Mouse (Mus musculus): ENCODE results near the gene Svep1. TPM values are rescaled to one million over a fixed set of nuclear protein-coding genes. Genes with fewer than 3 reads are reported as not detected.
A peak's percentile ranks its signal among the peaks of the same experiment; 100 is the strongest.

The Svep1 gene
- polyA plus RNA-seq, 1 experiment from 2014 or later: 0.90 TPM

DNA sequence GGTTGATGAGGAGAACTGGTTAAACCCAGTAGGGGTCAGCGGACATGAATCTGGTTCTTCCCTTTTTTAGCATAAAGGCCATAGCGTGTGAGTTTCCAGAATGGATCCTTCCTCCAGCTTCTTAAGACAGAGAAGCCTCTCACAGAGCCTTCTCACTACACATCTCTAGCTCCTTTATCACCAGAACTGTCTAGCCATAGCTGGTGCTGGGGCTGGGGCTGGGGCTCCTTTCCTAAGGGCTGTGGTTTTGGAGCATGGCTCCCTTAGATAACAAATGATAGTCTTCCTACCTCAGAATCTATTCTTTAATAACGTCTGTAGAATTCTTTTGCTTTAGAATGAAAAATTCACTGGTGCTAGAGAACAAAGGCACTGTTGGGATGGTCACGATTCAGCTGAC, 76.8 kb downstream of the Svep1 start:
- Histone ChIP-seq H3K9me3 (replicated peaks) (no peaks in the 10 kb centered on the region), H3K4me1 (peaks cover 7% of the 10 kb centered on the region; the same call in 1 of the 2 replicates), H3K36me3 (no peaks in the 10 kb centered on the region), H3K9ac (replicated peaks) (no peak overlapping the region), H3K27ac (replicated peaks) (no peak overlapping the region), H3K4me3 (replicated peaks) (no peak overlapping the region), H3K27me3 (replicated peaks) (no peaks in the 10 kb centered on the region), H3K4me2 (no peak overlapping the region)
- 86% methylated on average over 4 of the region's 4 CpGs for WGBS
- no peak for ATAC-seq (ENCODE audit: low FRiP score)

DNA sequence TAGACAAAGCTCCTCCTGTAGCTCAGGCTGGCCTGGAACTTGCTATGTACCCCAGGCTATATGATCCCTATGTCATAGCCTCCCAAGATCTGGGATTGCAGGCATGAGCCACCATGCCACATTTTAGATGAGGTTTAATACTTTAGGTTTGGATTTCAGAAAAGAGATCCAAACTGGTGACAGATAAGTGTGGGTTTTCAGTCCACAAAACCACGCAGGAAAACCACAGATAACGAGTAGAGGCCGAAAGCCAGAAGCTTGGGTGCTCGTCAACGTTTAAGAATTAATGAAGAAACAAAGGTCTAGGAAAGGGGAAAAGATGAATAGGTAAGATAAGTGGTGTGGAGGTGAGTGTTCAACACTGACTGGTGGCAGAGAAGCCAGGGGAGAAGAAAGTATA, 79.6 kb downstream of the Svep1 start:
- Histone ChIP-seq H3K36me3 (no peaks in the 10 kb centered on the region), H3K27me3 (replicated peaks) (no peaks in the 10 kb centered on the region), H3K9me3 (replicated peaks) (no peaks in the 10 kb centered on the region), H3K4me2 (no peak overlapping the region), H3K4me3 (replicated peaks) (no peak overlapping the region), H3K27ac (replicated peaks) (no peak overlapping the region), H3K4me1 (no peaks in the 10 kb centered on the region), H3K9ac (replicated peaks) (no peak overlapping the region)
- WGBS: 80% methylated on average over 5 of the region's 5 CpGs
- ATAC-seq (ENCODE audit: low FRiP score): no peak

DNA sequence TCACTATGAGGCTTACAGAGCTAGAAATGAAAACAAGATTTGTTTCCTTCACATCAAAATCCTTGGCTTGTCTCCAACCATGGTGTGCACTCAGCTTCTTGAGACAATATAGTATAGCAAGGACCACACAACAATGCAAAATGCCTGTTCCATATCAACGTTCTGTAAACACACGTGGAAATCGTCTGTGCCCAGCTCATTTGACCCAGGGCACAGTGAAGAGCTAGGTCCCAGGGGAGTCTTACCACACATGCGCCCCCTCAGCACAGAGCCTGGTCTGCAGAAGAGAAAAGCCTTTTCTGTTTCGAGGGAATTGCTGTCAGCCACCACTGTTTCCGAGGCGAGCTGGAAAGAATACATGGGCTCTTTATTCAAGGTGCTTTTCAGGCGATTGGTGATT, 91.2 kb downstream of the Svep1 start:
- H3K4me2 ChIP-seq: peak overlapping the region; percentile 36

DNA sequence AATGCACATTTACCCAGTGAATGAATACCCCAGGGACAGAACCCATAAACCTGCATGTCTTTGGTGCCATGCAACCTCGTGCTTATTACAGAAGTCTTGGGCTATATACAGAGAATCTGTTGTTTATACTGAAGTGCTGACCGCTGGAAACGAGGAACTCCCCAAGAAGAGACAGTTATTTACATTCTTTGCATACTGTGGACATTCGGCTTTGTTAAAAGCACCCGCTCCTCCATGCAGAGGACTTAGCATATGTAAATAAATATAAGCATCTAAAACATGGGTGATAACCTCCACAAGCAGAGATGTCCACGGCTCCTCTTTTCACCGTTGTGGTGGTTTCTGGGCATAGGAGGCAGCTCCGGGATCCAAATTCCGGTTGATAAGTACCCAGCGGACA, 95.7 kb downstream of the Svep1 start:
- Histone ChIP-seq H3K27ac (replicated peaks) (no peak overlapping the region), H3K9ac (replicated peaks) (no peak overlapping the region), H3K4me1 (peaks cover 5% of the 10 kb centered on the region), H3K4me2 (no peak overlapping the region), H3K9me3 (replicated peaks) (no peaks in the 10 kb centered on the region), H3K27me3 (replicated peaks) (no peaks in the 10 kb centered on the region), H3K36me3 (no peaks in the 10 kb centered on the region), H3K4me3 (replicated peaks) (no peak overlapping the region)
- WGBS: 86% methylated on average over 10 of the region's 10 CpGs
- no peak for ATAC-seq (ENCODE audit: low FRiP score)

More for the DNA sequence above, 91.2 kb downstream of the Svep1 start:
- ATAC-seq (ENCODE audit: low FRiP score): peak; percentile 35; the same call in 1 of the 2 replicates
- H3K4me3 ChIP-seq (replicated peaks): no peak overlapping the region
- H3K36me3 ChIP-seq: no peaks in the 10 kb centered on the region
- H3K9me3 ChIP-seq (replicated peaks): no peaks in the 10 kb centered on the region
- H3K9ac ChIP-seq (replicated peaks): no peak overlapping the region
- 25% methylated on average over 8 of the region's 8 CpGs for WGBS
- no peak overlapping the region for H3K27ac ChIP-seq (replicated peaks)
- peaks cover 5% of the 10 kb centered on the region for H3K4me1 ChIP-seq
- no peaks in the 10 kb centered on the region for H3K27me3 ChIP-seq (replicated peaks)

DNA sequence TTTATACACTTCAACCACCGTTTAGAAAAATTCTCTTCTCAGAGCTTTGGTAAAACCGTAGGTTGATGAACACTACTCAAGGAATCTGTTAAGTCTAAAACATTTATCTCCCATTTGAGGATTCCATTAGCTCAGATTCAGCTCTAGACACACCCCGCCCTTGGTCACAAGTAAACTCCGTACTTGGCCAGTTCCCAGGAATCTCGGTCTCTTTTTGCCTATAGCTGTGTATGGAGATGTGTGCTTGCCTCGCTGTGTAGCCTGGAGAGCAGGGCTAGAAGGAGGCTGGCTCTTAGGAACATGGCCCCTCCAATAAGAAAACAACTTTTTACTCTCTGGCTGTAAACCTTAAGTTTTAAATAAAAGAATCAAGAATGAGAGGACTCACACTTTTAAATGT, 96.9 kb downstream of the Svep1 start:
- 92% methylated on average over 6 of the region's 6 CpGs for WGBS
- Histone ChIP-seq H3K36me3 (no peaks in the 10 kb centered on the region), H3K4me3 (replicated peaks) (no peak overlapping the region)

DNA sequence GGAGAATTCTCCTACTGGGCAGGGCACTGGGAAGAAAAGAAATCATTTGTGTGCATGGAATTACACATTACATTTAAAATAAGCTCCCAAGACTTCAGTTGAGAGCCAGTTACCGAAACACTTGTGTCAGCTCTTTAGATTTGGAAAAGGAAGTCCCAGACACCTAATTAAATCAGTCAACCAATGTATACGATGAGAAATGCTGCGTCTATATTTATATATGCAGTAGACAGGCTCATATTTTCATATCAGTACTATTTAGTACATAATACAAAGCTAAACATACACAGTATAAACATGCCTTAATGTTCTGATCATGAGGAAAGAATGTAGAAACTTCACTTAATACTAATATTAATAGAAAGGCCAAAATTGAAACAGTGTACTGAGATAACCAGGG, 98.3 kb downstream of the Svep1 start:
- no peak overlapping the region for H3K4me2 ChIP-seq
- H3K4me3 ChIP-seq (replicated peaks): no peak overlapping the region
- no peaks in the 10 kb centered on the region for H3K9me3 ChIP-seq (replicated peaks)
- ATAC-seq (ENCODE audit: low FRiP score): no peak
- no peaks in the 10 kb centered on the region for H3K27me3 ChIP-seq (replicated peaks)
- no peaks in the 10 kb centered on the region for H3K36me3 ChIP-seq
- H3K4me1 ChIP-seq: no peaks in the 10 kb centered on the region
- no peak overlapping the region for H3K27ac ChIP-seq (replicated peaks)
- WGBS: 84% methylated on average over 3 of the region's 3 CpGs
- H3K9ac ChIP-seq (replicated peaks): no peak overlapping the region

More for the DNA sequence above, 96.9 kb downstream of the Svep1 start:
- Histone ChIP-seq H3K9ac (replicated peaks) (no peak overlapping the region), H3K27ac (replicated peaks) (no peak overlapping the region), H3K9me3 (replicated peaks) (no peaks in the 10 kb centered on the region), H3K4me2 (no peak overlapping the region), H3K4me1 (no peaks in the 10 kb centered on the region), H3K27me3 (replicated peaks) (no peaks in the 10 kb centered on the region)
- ATAC-seq (ENCODE audit: low FRiP score): no peak

DNA sequence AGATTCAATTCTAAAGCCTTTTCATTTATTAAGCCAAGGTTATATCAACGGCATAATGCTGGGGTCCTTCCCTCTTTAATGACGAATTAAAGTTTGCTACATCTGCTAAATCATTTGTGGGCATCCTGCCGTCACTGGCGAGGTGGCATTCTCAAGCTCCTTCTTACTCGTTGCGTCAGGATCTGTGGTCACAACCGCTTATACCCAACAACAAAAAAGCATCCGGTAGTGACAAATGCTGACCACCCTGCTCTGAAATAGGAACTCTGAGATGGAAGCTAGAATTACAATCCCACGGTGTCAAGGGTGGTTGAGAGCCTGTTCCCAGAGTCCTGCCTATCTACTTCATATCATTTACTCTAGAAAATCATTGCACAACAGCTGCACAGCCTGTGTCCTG, 108.9 kb downstream of the Svep1 start:
- no peak for ATAC-seq (ENCODE audit: low FRiP score)
- H3K4me3 ChIP-seq (replicated peaks): no peak overlapping the region
- whole genome bisulfite sequencing: 88% methylated on average over 9 of the region's 9 CpGs
- no peaks in the 10 kb centered on the region for H3K36me3 ChIP-seq
- H3K4me2 ChIP-seq: no peak overlapping the region
- H3K4me1 ChIP-seq: no peaks in the 10 kb centered on the region
- no peaks in the 10 kb centered on the region for H3K9me3 ChIP-seq (replicated peaks)
- H3K27me3 ChIP-seq (replicated peaks): no peaks in the 10 kb centered on the region
- H3K9ac ChIP-seq (replicated peaks): no peak overlapping the region
- H3K27ac ChIP-seq (replicated peaks): no peak overlapping the region

DNA sequence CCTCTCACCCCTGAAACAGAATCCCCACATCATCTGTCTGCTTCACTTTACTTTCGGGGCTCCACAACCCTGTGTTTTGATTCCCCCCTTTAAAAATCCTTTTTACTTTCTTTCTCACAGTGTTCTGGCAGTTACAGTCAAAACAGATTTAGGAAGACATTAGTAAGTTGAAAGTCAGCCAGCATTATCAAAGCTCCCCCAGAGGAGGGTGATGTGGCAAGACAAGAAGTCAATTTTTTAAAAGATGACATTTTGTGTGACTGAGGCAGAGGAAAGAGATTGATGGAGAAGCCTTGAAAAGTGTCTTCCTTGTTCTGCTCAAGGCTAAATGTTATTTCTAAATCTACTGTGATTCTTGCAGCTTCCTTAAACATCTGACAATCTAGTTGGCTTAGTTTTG, 119.9 kb downstream of the Svep1 start:
- no peak overlapping the region for H3K4me2 ChIP-seq
- ATAC-seq (ENCODE audit: low FRiP score): no peak
- no peaks in the 10 kb centered on the region for H3K4me1 ChIP-seq
- no peak overlapping the region for H3K27ac ChIP-seq (replicated peaks)
- H3K9me3 ChIP-seq (replicated peaks): no peaks in the 10 kb centered on the region
- H3K9ac ChIP-seq (replicated peaks): no peak overlapping the region
- no peak overlapping the region for H3K4me3 ChIP-seq (replicated peaks)
- H3K27me3 ChIP-seq (replicated peaks): no peaks in the 10 kb centered on the region
- WGBS: 82% methylated on average over 1 of the region's 1 CpGs
- no peaks in the 10 kb centered on the region for H3K36me3 ChIP-seq

DNA sequence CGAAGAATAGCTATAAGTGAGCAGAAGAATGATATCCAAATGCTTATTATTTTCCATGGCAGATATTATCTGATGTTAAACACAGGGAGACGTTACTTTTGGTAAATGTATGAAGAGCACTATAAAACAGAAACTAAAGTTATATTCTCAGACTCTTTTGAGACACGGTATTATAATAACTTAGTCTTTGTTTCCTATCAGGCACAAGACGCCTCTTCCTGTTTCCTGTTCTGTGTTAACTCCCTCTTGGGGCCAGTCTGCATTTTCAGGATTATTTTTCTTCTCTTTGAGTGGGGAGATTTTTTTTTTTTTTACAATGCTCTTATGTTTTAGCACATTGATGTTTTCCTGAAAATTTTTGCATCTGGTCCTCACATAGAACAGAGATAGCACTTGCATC, 120.5 kb downstream of the Svep1 start:
- H3K4me3 ChIP-seq (replicated peaks): no peak overlapping the region
- no peaks in the 10 kb centered on the region for H3K27me3 ChIP-seq (replicated peaks)
- ATAC-seq (ENCODE audit: low FRiP score): no peak
- 74% methylated on average over 4 of the region's 4 CpGs for WGBS
- no peaks in the 10 kb centered on the region for H3K36me3 ChIP-seq
- H3K27ac ChIP-seq (replicated peaks): no peak overlapping the region
- H3K4me2 ChIP-seq: no peak overlapping the region
- no peak overlapping the region for H3K9ac ChIP-seq (replicated peaks)
- H3K9me3 ChIP-seq (replicated peaks): no peaks in the 10 kb centered on the region
- H3K4me1 ChIP-seq: no peaks in the 10 kb centered on the region

DNA sequence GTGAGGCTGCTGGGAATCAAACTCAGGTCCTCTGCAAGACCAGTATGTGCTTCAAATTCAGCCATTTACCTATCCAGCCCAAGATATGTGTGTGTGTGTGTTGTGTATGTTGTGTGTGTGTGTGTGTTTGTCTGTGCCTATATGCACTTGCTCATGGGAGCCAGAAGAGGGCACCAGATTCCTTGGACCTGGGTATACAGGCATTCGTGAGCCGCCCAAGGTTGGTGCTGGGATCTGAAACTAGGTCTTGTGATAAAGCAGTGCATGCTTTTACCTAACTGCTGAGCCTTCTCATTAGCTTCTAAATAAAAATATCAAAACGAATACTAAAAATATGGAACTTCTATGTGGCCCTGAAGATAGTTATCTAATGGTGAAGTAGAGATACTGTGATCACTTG, 121.3 kb downstream of the Svep1 start:
- Histone ChIP-seq H3K9me3 (replicated peaks) (no peaks in the 10 kb centered on the region), H3K4me3 (replicated peaks) (no peak overlapping the region), H3K36me3 (no peaks in the 10 kb centered on the region), H3K27ac (replicated peaks) (no peak overlapping the region), H3K27me3 (replicated peaks) (no peaks in the 10 kb centered on the region), H3K4me1 (no peaks in the 10 kb centered on the region), H3K4me2 (no peak overlapping the region), H3K9ac (replicated peaks) (no peak overlapping the region)
- ATAC-seq (ENCODE audit: low FRiP score): no peak
- 84% methylated on average over 3 of the region's 3 CpGs for WGBS

DNA sequence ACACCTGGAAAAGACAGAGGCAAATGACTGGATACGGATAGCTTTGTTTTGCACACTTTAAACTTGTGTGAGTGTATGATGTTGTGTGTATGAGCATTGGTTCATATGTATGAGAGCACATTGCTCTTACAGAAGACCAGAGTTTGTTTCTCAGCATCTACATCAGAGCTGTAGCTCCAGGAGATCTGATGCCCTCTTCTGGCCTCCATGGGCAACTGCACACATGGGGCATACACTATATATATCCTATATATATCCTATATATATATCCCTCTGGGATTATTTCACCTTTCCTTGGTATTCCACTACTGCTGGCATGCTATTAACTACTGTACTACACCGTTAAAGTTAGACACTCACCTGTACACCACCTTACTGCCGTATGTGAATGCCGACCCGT, 122.5 kb downstream of the Svep1 start:
- no peak for ATAC-seq (ENCODE audit: low FRiP score)
- no peak overlapping the region for H3K4me3 ChIP-seq (replicated peaks)
- no peak overlapping the region for H3K4me2 ChIP-seq
- 94% methylated on average over 5 of the region's 5 CpGs for WGBS
- no peak overlapping the region for H3K27ac ChIP-seq (replicated peaks)
- no peaks in the 10 kb centered on the region for H3K27me3 ChIP-seq (replicated peaks)
- no peaks in the 10 kb centered on the region for H3K36me3 ChIP-seq
- H3K9me3 ChIP-seq (replicated peaks): no peaks in the 10 kb centered on the region
- 0 out of 2 replicates have a peak, but pooled peaks cover 3% of the 10 kb centered on the region for H3K4me1 ChIP-seq
- no peak overlapping the region for H3K9ac ChIP-seq (replicated peaks)

DNA sequence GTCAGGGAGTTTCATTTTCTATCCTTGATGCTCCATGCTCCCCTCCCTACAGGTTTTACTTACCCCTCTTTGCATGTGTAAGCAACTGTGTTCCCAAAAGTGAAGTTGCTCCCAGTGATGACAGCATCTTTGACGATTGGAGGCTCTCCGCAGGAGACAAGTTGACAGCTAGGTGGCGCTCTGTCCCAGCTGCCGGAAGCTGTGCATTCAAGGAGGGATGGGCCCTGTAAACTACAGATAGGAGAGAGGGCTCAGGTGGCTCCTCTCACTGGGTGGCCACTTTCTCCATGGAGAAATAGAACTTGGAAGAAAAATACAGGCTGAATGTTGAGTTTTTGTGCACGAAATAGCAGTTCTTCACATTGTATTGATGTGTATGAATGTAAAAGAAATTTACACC, 124.1 kb downstream of the Svep1 start:
- no peak overlapping the region for H3K4me2 ChIP-seq
- H3K27me3 ChIP-seq (replicated peaks): no peaks in the 10 kb centered on the region
- H3K4me3 ChIP-seq (replicated peaks): no peak overlapping the region
- no peaks in the 10 kb centered on the region for H3K36me3 ChIP-seq
- H3K4me1 ChIP-seq: 0 out of 2 replicates have a peak, but pooled peaks cover 3% of the 10 kb centered on the region
- no peak overlapping the region for H3K27ac ChIP-seq (replicated peaks)
- WGBS: 7% methylated on average over 5 of the region's 5 CpGs
- no peaks in the 10 kb centered on the region for H3K9me3 ChIP-seq (replicated peaks)
- H3K9ac ChIP-seq (replicated peaks): no peak overlapping the region
- 0 out of 2 replicates have a peak, but pooled peaks have one; percentile 33 for ATAC-seq (ENCODE audit: low FRiP score)

DNA sequence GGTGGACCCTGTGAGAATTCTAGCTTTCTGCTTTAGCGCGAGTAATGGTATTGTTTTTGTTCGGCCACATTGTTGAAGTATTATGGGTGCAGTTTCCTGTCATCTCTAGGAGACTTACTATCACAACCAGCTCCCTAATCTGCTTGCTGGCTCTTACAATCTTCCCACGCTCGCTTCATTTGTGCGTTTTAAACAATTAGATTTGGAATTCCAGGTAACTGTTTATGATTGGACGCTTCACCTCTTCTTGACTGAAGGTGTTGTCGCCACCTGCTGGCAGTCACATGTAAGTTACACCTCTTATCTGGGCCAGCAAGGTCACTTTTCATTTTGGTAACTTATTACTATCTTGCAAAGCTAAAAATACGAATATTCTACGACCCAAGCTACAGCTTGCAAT, 127.0 kb downstream of the Svep1 start:
- H3K27ac ChIP-seq (replicated peaks): no peak overlapping the region
- ATAC-seq (ENCODE audit: low FRiP score): peak; percentile 66; the same call in 1 of the 2 replicates
- 19% methylated on average over 10 of the region's 10 CpGs for WGBS
- H3K36me3 ChIP-seq: no peaks in the 10 kb centered on the region
- H3K27me3 ChIP-seq (replicated peaks): no peaks in the 10 kb centered on the region
- 0 out of 2 replicates have a peak, but pooled peaks cover 3% of the 10 kb centered on the region for H3K4me1 ChIP-seq
- H3K4me2 ChIP-seq: peak overlapping the region; percentile 56
- no peaks in the 10 kb centered on the region for H3K9me3 ChIP-seq (replicated peaks)
- H3K9ac ChIP-seq (replicated peaks): no peak overlapping the region; the same call in 1 of the 2 replicates
- H3K4me3 ChIP-seq (replicated peaks): peak overlapping the region; percentile 28

All from neural tube, embryonic 15.5 days (tissue).